Mouse (Mus musculus): ENCODE measurements at regions not wholly inside any gene's neighbourhood (a gene's known extent, or its start where the extent isn't known, plus 50 kb on each side); places are given as distances from the start of the nearest gene placed in this dataset.
A peak's percentile ranks its signal among the peaks of the same experiment; 100 is the strongest.

GRCm38 (mm10) chrX:163812431-163812830, 51.3 kb upstream of the Rnf138rt1 start:
- no peak for DNase-seq (ENCODE audit: low spot score)

- no peak for DNase-seq (ENCODE audit: low spot score)
These were observed 53.7 kb upstream of the Rnf138rt1 start for GRCm38 (mm10) chrX:163814806-163815205.

- DNase-seq (ENCODE audit: low spot score) = no peak
These were observed 61.2 kb upstream of the Rnf138rt1 start for GRCm38 (mm10) chrX:163822298-163822697.

GRCm38 (mm10) chrX:163827461-163827860, 66.3 kb upstream of the Rnf138rt1 start:
- DNase-seq (ENCODE audit: low spot score) = peak; percentile 1

- no peak for DNase-seq (ENCODE audit: low spot score)
These were observed 63.4 kb upstream of the Ap1s2 start for GRCm38 (mm10) chrX:163845408-163845807.

GRCm38 (mm10) chrX:163846890-163847289, 61.9 kb upstream of the Ap1s2 start:
- no peak for DNase-seq (ENCODE audit: low spot score)

- DNase-seq (ENCODE audit: low spot score) = no peak
These were observed 61.2 kb upstream of the Ap1s2 start for GRCm38 (mm10) chrX:163847651-163848050.

- no peak for DNase-seq (ENCODE audit: low spot score)
These were observed 60.2 kb upstream of the Ap1s2 start for GRCm38 (mm10) chrX:163848510-163849199.

- no peak for DNase-seq (ENCODE audit: low spot score)
These were observed 57.8 kb upstream of the Ap1s2 start for GRCm38 (mm10) chrX:163850915-163851599.

GRCm38 (mm10) chrX:163858494-163858893, 50.3 kb upstream of the Ap1s2 start:
- no peak for DNase-seq (ENCODE audit: low spot score)
